Mouse (Mus musculus) thymus, adult 18-20 months (tissue): ENCODE data around the gene Fer1l5.

Source experiments
- DNase-seq, 2 experiments: peaks; one replicate each; pipeline ENCODE4 v3.0.0; 2022; ENCODE audit warnings: mixed read lengths in 2 of 2

Gene Fer1l5

GRCm38 (mm10) chr1:36433616-36434015 lies 61.5 kb downstream of the Fer1l5 start:
- DNase-seq = no peak

DNA sequence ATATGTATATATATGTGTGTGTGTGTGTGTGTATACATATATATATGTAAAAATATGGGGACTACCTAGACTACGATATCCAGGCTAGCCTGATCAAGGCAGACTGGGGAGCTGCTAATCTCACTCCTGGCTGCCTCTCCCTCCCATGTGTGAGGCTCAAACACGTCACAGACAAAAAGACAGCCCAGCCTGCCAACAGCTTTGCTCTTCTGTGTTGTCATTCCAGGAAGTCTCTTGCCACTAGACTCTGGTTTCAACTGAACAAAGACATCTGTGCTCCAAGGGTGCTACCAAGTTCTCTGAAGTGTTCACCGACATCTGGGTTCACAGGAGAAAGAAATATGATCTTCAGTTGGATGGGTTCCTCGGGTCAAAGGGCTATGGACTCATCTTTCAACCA lies 63.0 kb downstream of the Fer1l5 start:
- peak; percentile 41 to 69 for DNase-seq

GRCm38 (mm10) chr1:36436515-36436914 lies 64.4 kb downstream of the Fer1l5 start:
- DNase-seq = no peak

GRCm38 (mm10) chr1:36437223-36437622 lies 65.1 kb downstream of the Fer1l5 start:
- no peak for DNase-seq

DNA sequence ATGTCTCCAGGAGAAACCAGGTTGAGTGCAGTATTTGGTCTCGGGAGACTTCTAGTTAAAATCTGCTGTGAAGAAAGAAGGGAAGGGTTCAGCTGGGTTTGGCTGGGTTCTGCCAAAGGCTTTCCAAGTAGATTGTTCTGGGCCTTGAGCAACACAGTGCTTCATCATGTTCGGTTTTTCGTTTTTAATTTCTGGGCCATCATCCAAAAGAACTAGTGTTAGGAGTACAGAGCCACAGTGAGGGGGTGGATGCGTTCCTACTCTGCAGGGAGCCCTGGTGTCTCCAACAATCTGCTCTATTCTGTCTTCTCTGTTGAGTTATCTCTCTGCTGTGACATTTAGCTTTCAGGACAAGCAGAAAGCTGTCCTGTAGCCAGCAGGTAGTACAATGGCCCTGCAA lies 69.0 kb downstream of the Fer1l5 start:
- no peak for DNase-seq

DNA sequence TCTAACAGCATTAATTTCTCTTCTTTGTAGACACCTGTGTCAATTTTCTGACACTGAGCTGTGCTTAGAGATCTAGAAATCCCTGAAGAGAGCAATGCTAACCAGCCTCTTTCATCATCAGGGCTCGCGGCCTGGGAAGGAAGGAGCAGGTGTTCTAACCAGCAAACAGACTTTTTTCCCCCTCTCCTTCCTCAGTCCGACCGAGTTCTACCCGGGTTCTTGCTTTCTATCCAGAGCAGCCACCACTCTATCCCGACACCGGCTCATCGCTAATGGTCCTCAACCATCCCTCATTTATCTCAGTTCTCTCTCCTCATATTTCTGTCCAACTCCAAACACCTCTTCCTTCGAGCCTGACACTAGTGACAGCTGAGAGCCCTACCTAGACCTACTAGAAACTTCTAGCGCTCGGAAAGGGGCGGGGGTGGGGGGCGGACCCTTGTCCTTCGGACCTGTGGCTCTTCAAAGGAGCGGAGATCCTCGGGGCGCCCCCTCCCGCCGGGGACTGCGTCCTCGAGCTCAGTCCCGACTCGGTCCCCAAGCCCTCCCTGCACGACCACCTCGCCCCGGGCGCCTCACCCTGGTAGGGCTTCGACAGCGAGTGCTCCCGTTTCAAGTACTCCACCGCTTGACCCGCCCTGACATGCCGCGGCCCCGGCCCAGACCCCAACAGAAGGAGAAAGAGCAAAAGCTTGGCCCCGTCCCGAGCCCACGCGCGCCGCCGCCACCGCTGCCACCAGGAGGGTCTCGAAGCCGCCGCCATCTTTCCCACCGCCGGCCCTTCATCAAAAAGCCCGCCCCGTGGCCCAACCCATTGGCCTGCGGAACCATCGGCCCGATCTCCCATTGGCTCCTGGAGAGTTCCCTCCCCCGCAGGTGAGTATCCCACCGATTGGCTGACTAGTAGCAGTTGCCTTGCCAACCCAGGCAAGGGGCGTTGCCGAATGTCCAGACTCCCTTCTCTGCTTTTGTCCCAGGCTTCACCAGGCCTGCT lies 72.7 kb downstream of the Fer1l5 start, which contains the start of gene Lman2l:
TSS of gene Lman2l (minus strand) at position 801 of the 994 bp plus-strand sequence.
- DNase-seq = peak; percentile 95 to 98

GRCm38 (mm10) chr1:36445508-36445907 lies 73.4 kb downstream of the Fer1l5 start:
- DNase-seq = no peak

GRCm38 (mm10) chr1:36446106-36446824 lies 74.2 kb downstream of the Fer1l5 start:
- no peak for DNase-seq

- DNase-seq = no peak
These were observed 74.8 kb downstream of the Fer1l5 start for GRCm38 (mm10) chr1:36446841-36447240.

DNA sequence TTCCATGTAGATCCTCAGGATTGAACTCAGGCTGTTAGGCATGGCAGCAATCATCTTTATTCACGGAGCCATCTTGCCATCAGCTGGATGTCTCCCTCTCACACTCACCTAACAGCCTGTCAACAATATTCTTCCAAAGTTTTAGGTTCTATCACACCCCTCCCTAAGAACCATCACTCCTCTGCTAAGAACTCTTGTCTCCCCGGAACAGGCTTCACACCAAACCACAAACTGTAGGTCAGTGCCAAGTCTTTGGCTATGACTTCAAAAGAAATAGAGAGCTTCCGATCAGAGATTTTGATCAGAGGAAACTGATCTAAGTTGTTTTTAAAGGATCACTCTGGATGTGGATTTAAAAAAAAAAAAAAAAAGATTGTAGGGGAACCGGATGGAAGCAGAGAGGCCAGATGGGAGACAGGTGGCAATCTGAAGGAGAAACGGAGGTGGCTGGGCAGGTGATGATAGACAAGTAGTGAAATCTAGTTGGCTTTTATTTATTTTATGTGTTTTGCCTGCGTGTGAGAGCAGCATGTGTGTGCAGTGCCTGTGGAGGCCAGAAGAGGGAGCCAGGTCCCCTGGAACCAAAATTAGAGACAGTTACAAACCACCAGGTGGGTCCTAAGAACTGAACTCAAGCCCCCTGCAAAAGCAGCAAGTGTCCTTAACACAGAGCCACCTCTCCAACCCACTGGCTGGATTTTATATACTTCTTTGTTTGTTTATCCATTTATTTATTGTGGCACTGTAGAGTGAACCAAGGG lies 82.1 kb downstream of the Fer1l5 start:
- DNase-seq = no peak

GRCm38 (mm10) chr1:36457388-36458014 lies 85.4 kb downstream of the Fer1l5 start:
- no peak for DNase-seq

GRCm38 (mm10) chr1:36458169-36458568 lies 86.1 kb downstream of the Fer1l5 start:
- DNase-seq = no peak

GRCm38 (mm10) chr1:36461829-36462228 lies 89.7 kb downstream of the Fer1l5 start:
- DNase-seq = peak in 1 of 2 experiments; percentile 23

DNA sequence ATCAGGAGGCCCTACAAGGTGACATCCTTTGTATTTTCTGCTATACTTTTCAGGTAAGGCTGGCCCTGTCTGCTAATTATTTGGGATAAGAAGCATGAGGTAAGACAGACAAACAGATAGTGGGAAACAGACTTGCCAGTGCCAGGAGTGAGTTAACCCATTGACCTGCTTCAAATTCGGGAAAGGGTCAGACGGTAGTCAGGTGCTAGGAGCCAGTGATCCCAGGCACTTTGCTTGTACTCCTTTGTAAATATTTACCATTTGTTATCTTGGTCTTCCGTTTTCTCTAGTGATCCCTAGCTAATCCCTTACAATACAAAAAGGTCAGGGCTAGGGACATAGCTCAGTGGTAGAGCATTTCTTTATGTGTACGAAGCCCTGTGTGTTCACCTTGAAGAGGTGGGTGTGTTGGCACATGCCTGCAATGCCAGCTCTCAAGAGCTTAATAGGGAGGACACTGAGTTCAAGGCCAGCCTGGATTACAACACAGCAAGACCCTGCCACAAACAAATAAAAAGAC lies 93.6 kb downstream of the Fer1l5 start:
- no peak for DNase-seq

GRCm38 (mm10) chr1:36467446-36467845 lies 95.4 kb downstream of the Fer1l5 start:
- no peak for DNase-seq

- no peak for DNase-seq
These were observed 97.8 kb downstream of the Fer1l5 start for GRCm38 (mm10) chr1:36469811-36470444.

- peak; percentile 84 to 85 for DNase-seq
These were observed 99.4 kb downstream of the Fer1l5 start, which contains the start of gene Cnnm4 for GRCm38 (mm10) chr1:36471181-36472105. TSS of gene Cnnm4 (plus strand) at chr1:36471620.
